Mouse (Mus musculus) CH12.LX (cell line): ENCODE measurements around the gene Rad9a. TPM values are rescaled to one million over a fixed set of nuclear protein-coding genes. Genes with fewer than 3 reads are reported as not detected.

Source experiments
- DNase-seq: peaks from one replicate; pipeline ENCODE4 v3.0.0-alpha.2; 2013; ENCODE audit errors: extremely low read depth
- H3K27ac ChIP-seq: 2 replicates; pipeline ENCODE4 v1.5.1; 2012; ENCODE audit warnings: low read depth, mild to moderate bottlenecking, control low read depth, moderate library complexity; ENCODE audit not compliant: insufficient read depth
- H3K27me3 ChIP-seq: replicated peaks from 2 replicates; pipeline ENCODE3; 2012; ENCODE audit warnings: inconsistent platforms
- H3K36me3 ChIP-seq, 2 experiments: replicated peaks in 1 of 2; 2 replicates each; pipeline versions ENCODE3 to v1.6.1; 2012; ENCODE audit warnings: inconsistent platforms in 1 of 2, low read length in 1 of 2, mild to moderate bottlenecking in 1 of 2, mixed read lengths in 1 of 2, moderate library complexity in 1 of 2; ENCODE audit not compliant: control insufficient read depth in 1 of 2, insufficient read depth in 1 of 2
- H3K4me1 ChIP-seq, 2 experiments: 2 replicates each; pipeline ENCODE4 v1.6.1; 2012; ENCODE audit warnings: inconsistent platforms in 1 of 2, moderate library complexity in 1 of 2; ENCODE audit not compliant: insufficient read depth in 2 of 2, control insufficient read depth in 1 of 2
- H3K4me2 ChIP-seq: 2 replicates; pipeline ENCODE4 v1.6.1; 2012; ENCODE audit warnings: low read depth, mild to moderate bottlenecking, control low read depth; ENCODE audit not compliant: poor library complexity, insufficient read depth, severe bottlenecking
- H3K4me3 ChIP-seq, 3 experiments: fragments of 150-350 bp in 1 of 3; sonication (generic) in 1 of 3; replicated peaks in 1 of 3; 2 replicates each; pipeline versions ENCODE3 to v1.5.1; 2011 to 2012; ENCODE audit warnings: low read depth in 2 of 3, low read length in 2 of 3, mild to moderate bottlenecking in 2 of 3, moderate library complexity in 2 of 3, control low read depth in 1 of 3, improper control_type of control experiment in 1 of 3, inconsistent platforms in 1 of 3, mixed read lengths in 1 of 3; ENCODE audit not compliant: poor library complexity in 1 of 3
- H3K79me2 ChIP-seq: replicated peaks from 2 replicates; pipeline ENCODE4 v1.6.1; 2012; ENCODE audit warnings: mild to moderate bottlenecking, moderate library complexity; ENCODE audit not compliant: control insufficient read depth, poor library complexity, insufficient read depth, severe bottlenecking; ENCODE audit errors: extremely low read depth
- H3K9ac ChIP-seq: 2 replicates; pipeline ENCODE4 v1.6.1; 2012; ENCODE audit warnings: low read depth, mild to moderate bottlenecking, control low read depth, moderate library complexity; ENCODE audit not compliant: insufficient read depth
- H3K9me3 ChIP-seq: replicated peaks from 2 replicates; pipeline ENCODE3; 2012; ENCODE audit warnings: low read length, inconsistent platforms, mixed read lengths
- BHLHE40 ChIP-seq: IDR thresholded peaks from 2 replicates; pipeline ENCODE4 v1.6.1; 2011; ENCODE audit warnings: mild to moderate bottlenecking, low read depth, low read length, improper control_type of control experiment
- CHD2 ChIP-seq: IDR thresholded peaks from 2 replicates; pipeline ENCODE4 v1.6.1; 2011; ENCODE audit warnings: low read length, improper control_type of control experiment
- E2F4 ChIP-seq: IDR thresholded peaks from 2 replicates; pipeline ENCODE4 v1.6.1; 2011; ENCODE audit warnings: low read depth, low read length, improper control_type of control experiment; ENCODE audit not compliant: insufficient replicate concordance
- HCFC1 ChIP-seq: IDR thresholded peaks from 2 replicates; pipeline ENCODE4 v1.6.1; 2012; ENCODE audit warnings: low read depth, mild to moderate bottlenecking, inconsistent platforms, low read length, improper control_type of control experiment
- IRF4 ChIP-seq: IDR thresholded peaks from 2 replicates; pipeline ENCODE4 v1.6.1; 2014; ENCODE audit warnings: low read depth, mild to moderate bottlenecking, inconsistent platforms, low read length, improper control_type of control experiment
- JUN ChIP-seq: IDR thresholded peaks from 2 replicates; pipeline ENCODE4 v1.6.1; 2011; ENCODE audit warnings: low read depth, mild to moderate bottlenecking, low read length, improper control_type of control experiment, moderate library complexity; ENCODE audit not compliant: insufficient read depth
- KAT2A ChIP-seq: IDR thresholded peaks from 2 replicates; pipeline ENCODE4 v1.6.1; 2012; ENCODE audit warnings: low read length, improper control_type of control experiment, inconsistent platforms; ENCODE audit not compliant: insufficient replicate concordance
- MAX ChIP-seq: IDR thresholded peaks from 2 replicates; pipeline ENCODE4 v1.6.1; 2011; ENCODE audit warnings: low read length, improper control_type of control experiment
- MEF2A ChIP-seq: IDR thresholded peaks from 2 replicates; pipeline ENCODE4 v1.6.1; 2014; ENCODE audit warnings: low read depth, mild to moderate bottlenecking, inconsistent platforms, low read length, improper control_type of control experiment, borderline replicate concordance
- MXI1 ChIP-seq: IDR thresholded peaks from 2 replicates; pipeline ENCODE4 v1.6.1; 2011; ENCODE audit warnings: mild to moderate bottlenecking, low read depth, low read length, improper control_type of control experiment
- POLR2A ChIP-seq: IDR thresholded peaks from 2 replicates; pipeline ENCODE4 v1.6.1; 2011; ENCODE audit warnings: low read depth, mild to moderate bottlenecking, improper control_type of control experiment, low read length
- POLR2AphosphoS2 ChIP-seq: IDR thresholded peaks from 2 replicates; pipeline ENCODE4 v1.6.1; 2011; ENCODE audit warnings: low read depth, low read length, improper control_type of control experiment
- RCOR1 ChIP-seq: conservative IDR thresholded peaks from 2 replicates; pipeline ENCODE4 v1.6.1; 2012; ENCODE audit warnings: low read depth, mild to moderate bottlenecking, inconsistent platforms, low read length, improper control_type of control experiment
- TBP ChIP-seq: conservative IDR thresholded peaks from 2 replicates; pipeline ENCODE4 v1.6.1; 2011; ENCODE audit warnings: low read depth, low read length, improper control_type of control experiment
- TCF12 ChIP-seq: IDR thresholded peaks from 2 replicates; pipeline ENCODE4 v1.6.1; 2014; ENCODE audit warnings: low read depth, mild to moderate bottlenecking, inconsistent platforms, low read length, improper control_type of control experiment
- USF1 ChIP-seq: IDR thresholded peaks from 2 replicates; pipeline ENCODE4 v1.6.1; 2014; ENCODE audit warnings: low read depth, mild to moderate bottlenecking, inconsistent platforms, low read length, improper control_type of control experiment
- USF2 ChIP-seq: conservative IDR thresholded peaks from 2 replicates; pipeline ENCODE4 v1.6.1; 2011; ENCODE audit warnings: low read depth, low read length, improper control_type of control experiment
- dilution Hi-C: fragments of 300-500 bp; cut with MboI; formaldehyde crosslinking; loops from 2 replicates; pipeline ENCODE4 v1.14.3; 2020; ENCODE audit warnings: low sequenced_read_pairs; ENCODE audit not compliant: extremely low pct_unique_long_range_greater_than_20kb, extremely low pct_ligation_motif_present
- in situ Hi-C: fragments of 300-500 bp; cut with MboI; formaldehyde crosslinking; loops from 3 replicates; pipeline ENCODE4 v1.14.3; 2019; ENCODE audit warnings: low sequenced_read_pairs, low pct_ligation_motif_present, low pct_unique_long_range_greater_than_20kb, mixed read lengths
- polyA plus RNA-seq: library from polyadenylated mRNA; unstranded; fragments of >175 nt; gene quantifications from 2 replicates; pipeline ENCODE4 v1.2.1, GENCODE M21; 2012; ENCODE audit warnings: low read depth; ENCODE audit not compliant: insufficient read length
- total RNA-seq, 2 experiments: library from RNA; depleted of rRNA; stranded (reverse); fragments of 300-350 nt in 1 of 2; fragments of >200 nt in 1 of 2; gene quantifications; 2 replicates each; pipeline ENCODE4 v1.2.3; 2012 to 2014

Gene Rad9a
- total and polyA plus RNA-seq, 3 experiments = 14.3 to 20.5 (median 20.0) TPM

DNA sequence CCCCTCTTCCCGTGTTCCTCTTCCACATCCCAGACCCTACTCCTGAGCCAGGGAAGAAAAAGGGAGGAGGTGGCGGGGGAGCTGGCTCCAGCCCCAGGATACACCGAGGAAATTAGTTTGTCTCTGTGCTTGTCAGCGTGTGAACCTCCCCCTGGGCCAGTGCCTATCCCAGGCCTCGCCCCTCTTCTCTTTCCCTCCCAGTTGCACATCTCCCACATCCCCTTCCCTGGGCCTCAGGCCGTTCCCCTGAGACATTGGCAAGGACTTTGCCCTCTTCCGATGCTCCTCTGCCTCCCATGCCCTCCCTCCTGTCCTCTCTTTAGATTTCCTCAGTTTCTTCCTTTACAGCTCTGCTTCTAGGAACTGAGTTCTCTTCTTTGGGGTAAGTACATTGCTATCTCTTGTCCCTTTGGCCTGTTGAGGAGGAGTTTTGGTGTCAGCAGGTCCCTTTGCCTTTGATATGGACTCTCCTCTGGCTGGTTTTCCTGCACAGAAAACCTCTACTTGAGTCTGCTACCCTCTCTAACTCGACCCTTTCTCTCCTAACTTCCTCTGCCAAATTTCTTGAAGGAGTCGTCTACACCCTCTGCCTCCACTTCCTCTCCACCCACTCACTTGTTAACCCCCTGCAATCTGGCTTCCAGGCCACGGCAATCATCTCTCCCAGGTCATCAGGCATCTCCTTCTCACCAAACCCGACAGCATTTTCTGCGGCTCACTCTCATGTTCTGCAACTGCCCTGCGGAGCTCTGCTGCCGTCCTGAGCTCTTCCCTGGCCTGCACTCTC, 19.7 kb upstream of the Rad9a start:
- Histone ChIP-seq H3K9me3 (no peaks in the 10 kb centered on the region), H3K4me1 (peaks cover 6 to 56% of the 10 kb centered on the region in 2 experiments; a peak in 3 of 4 replicates), H3K27ac (no peak overlapping the region), H3K9ac (no peak overlapping the region), H3K4me2 (no peak overlapping the region), H3K4me3 (no peak overlapping the region), H3K36me3 (no peaks in the 10 kb centered on the region), H3K79me2 (no peaks in the 10 kb centered on the region), H3K27me3 (peaks cover 20% of the 10 kb centered on the region)
- in situ Hi-C loops (no loop called here), dilution Hi-C loops (no loop called here)
- no peak for TF ChIP-seq TCF12
- TF ChIP-seq E2F4 = no peak
- no peak for TF ChIP-seq MXI1
- no peak for TF ChIP-seq MAX
- TF ChIP-seq POLR2A = no peak
- TF ChIP-seq HCFC1 = no peak
- TF ChIP-seq BHLHE40 = no peak
- TF ChIP-seq TBP = no peak
- no peak for TF ChIP-seq USF2
- TF ChIP-seq JUN = no peak
- no peak for TF ChIP-seq MEF2A
- no peak for TF ChIP-seq IRF4
- TF ChIP-seq POLR2AphosphoS2 = no peak
- TF ChIP-seq RCOR1 = no peak
- TF ChIP-seq CHD2 = no peak
- no peak for DNase-seq

DNA sequence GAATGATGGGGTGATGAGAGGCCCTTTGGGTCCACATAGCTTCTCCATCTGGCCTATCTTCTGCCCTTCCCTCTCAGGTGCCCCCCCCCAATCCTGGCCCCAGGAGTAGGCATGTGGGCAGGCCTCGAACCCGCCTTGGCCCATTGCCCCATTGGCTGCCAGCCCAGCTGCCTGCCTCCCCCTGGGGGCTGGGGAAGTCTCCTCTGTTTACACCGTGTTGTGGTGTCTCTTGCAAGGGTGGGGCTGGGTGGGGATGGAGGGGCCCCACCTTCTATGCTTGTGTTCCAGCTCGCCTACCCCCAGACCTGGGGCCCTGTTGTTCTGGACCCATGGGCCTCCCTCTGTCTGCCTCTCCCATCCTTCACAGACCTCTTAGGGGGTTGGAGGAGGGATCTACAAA, 19.0 kb upstream of the Rad9a start:
- dilution Hi-C loops (no loop called here), in situ Hi-C loops (no loop called here)
- Histone ChIP-seq H3K9ac (no peak overlapping the region), H3K79me2 (no peaks in the 10 kb centered on the region), H3K4me1 (peaks cover 6 to 52% of the 10 kb centered on the region in 2 experiments; a peak in 3 of 4 replicates), H3K9me3 (no peaks in the 10 kb centered on the region), H3K4me3 (no peak overlapping the region), H3K4me2 (no peak overlapping the region), H3K27me3 (peaks cover 26% of the 10 kb centered on the region), H3K27ac (no peak overlapping the region), H3K36me3 (no peaks in the 10 kb centered on the region)
- no peak for DNase-seq
- TF ChIP-seq POLR2A (no peak), TBP (no peak), IRF4 (no peak), RCOR1 (no peak), KAT2A (no peak), USF1 (no peak), MXI1 (no peak)
